Mouse (Mus musculus) hindbrain, embryonic 12.5 days (tissue): ENCODE measurements at regions not wholly inside any gene's neighbourhood (a gene's known extent, or its start where the extent isn't known, plus 50 kb on each side); places are given as distances from the start of the nearest gene placed in this dataset.
A peak's percentile ranks its signal among the peaks of the same experiment; 100 is the strongest.
"Not testable (repeated sequence)": the region's sequence is repeated elsewhere in the genome, so short reads cannot be mapped to it uniquely, and the experiment has no call there.

ENCODE experiments used
- ATAC-seq: fragments of 200-750 bp; cut with Nextera tagmentation; 2 replicates; pipeline ENCODE4 v1.8.0; 2017; ENCODE audit warnings: moderate TSS enrichment; ENCODE audit not compliant: low FRiP score
- H3K27ac ChIP-seq: fragments of 300-500 bp; sonication (generic); 2 replicates; pipeline ENCODE4 v1.5.1; 2016; ENCODE audit warnings: mild to moderate bottlenecking
- H3K27me3 ChIP-seq: fragments of 300-500 bp; sonication (generic); 2 replicates; pipeline ENCODE4 v1.6.1; 2016; ENCODE audit warnings: mild to moderate bottlenecking
- H3K36me3 ChIP-seq: fragments of 300-500 bp; sonication (generic); 2 replicates; pipeline ENCODE4 v1.6.1; 2016; ENCODE audit warnings: mild to moderate bottlenecking
- H3K4me1 ChIP-seq: fragments of 300-500 bp; sonication (generic); 2 replicates; pipeline ENCODE4 v1.6.1; 2016
- H3K4me2 ChIP-seq: fragments of 300-500 bp; sonication (generic); replicated peaks from 2 replicates; pipeline ENCODE4 v1.6.1; 2016; ENCODE audit warnings: mild to moderate bottlenecking
- H3K4me3 ChIP-seq: fragments of 300-500 bp; sonication (generic); 2 replicates; pipeline ENCODE4 v1.5.1; 2016; ENCODE audit warnings: mild to moderate bottlenecking
- H3K9ac ChIP-seq: fragments of 300-500 bp; sonication (generic); 2 replicates; pipeline ENCODE4 v1.6.1; 2016; ENCODE audit warnings: mild to moderate bottlenecking, moderate library complexity
- H3K9me3 ChIP-seq: fragments of 300-500 bp; sonication (generic); replicated peaks from 2 replicates; pipeline ENCODE4 v1.6.1; 2016; ENCODE audit warnings: mild to moderate bottlenecking
- WGBS: fragments of 180-500 bp; shearing (Covaris S2); methylation state at CpG from one replicate; pipeline ENCODE4 v1.1.7; 2016; 5-methylcytosine and 5-hydroxymethylcytosine counted together

- H3K27me3 ChIP-seq = no peaks in the 10 kb centered on the region
- no peak overlapping the region for H3K9ac ChIP-seq
- H3K4me2 ChIP-seq = no peak overlapping the region
- H3K27ac ChIP-seq = no peak overlapping the region
- no peaks in the 10 kb centered on the region for H3K9me3 ChIP-seq
- H3K4me3 ChIP-seq = no peak overlapping the region
- no peaks in the 10 kb centered on the region for H3K4me1 ChIP-seq
- no peak for ATAC-seq
- WGBS = 84% methylated on average over 1 of the region's 1 CpGs
- no peaks in the 10 kb centered on the region for H3K36me3 ChIP-seq
These were observed 353.8 kb upstream of the Impg1 start for GRCm38 (mm10) chr9:80819070-80819469.

DNA sequence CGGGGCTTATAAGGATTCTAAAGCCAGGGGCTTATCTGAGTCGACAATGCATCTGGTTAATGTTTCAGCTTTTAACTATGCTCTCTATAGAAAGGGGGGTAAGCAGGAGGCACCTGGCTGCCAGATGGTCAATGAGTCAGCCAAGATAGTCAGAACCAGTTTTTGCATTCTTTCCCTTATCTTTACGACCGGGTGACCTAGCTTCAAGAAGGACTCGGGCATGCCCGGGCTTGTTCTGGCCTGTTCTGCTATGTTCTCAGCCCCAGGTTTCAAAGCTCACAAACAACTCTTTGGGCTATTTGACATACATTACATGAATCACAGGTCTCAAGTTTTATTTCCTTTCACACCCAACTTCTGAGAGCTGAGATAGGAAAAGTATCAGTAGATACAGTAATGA is 348.6 kb upstream of the Impg1 start:
- not testable (repeated sequence) for H3K27me3 ChIP-seq, H3K4me3 ChIP-seq, H3K27ac ChIP-seq, H3K9ac ChIP-seq, H3K36me3 ChIP-seq, ATAC-seq, H3K9me3 ChIP-seq, H3K4me1 ChIP-seq, H3K4me2 ChIP-seq
- 89% methylated on average over 6 of the region's 6 CpGs for WGBS

GRCm38 (mm10) chr9:80791523-80791922 is 326.2 kb upstream of the Impg1 start:
- no peaks in the 10 kb centered on the region for H3K27me3 ChIP-seq
- no peak overlapping the region for H3K4me3 ChIP-seq
- peak; percentile 67 for ATAC-seq
- H3K9ac ChIP-seq = no peak overlapping the region
- H3K36me3 ChIP-seq = no peaks in the 10 kb centered on the region
- H3K27ac ChIP-seq = no peak overlapping the region
- WGBS = 66% methylated on average over 3 of the region's 3 CpGs
- no peaks in the 10 kb centered on the region for H3K9me3 ChIP-seq
- H3K4me2 ChIP-seq = no peak overlapping the region
- H3K4me1 ChIP-seq = no peaks in the 10 kb centered on the region

DNA sequence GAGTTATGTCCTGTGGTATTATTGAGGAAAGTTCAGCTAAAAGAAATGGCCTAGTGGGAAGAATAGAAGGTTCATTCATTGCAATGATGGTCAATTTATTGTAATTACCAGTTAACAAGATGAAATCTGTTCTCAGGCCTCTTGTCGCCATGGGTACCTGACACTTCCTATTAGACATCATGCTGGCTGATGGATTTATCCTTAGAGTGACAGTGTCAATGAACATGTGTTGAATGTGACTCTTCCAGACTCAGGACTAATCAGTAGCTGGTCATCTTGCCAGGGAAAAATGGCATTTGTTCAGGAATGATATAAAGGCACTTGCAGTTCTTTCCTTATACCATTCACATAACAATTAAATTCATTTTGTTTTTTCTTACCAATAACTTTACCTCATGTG is 309.3 kb upstream of the Impg1 start:
- H3K27ac ChIP-seq = no peak overlapping the region
- H3K4me1 ChIP-seq = no peaks in the 10 kb centered on the region
- H3K4me2 ChIP-seq = no peak overlapping the region
- no peak for ATAC-seq
- no peaks in the 10 kb centered on the region for H3K9me3 ChIP-seq
- no peaks in the 10 kb centered on the region for H3K27me3 ChIP-seq
- 68% methylated on average over 1 of the region's 1 CpGs for WGBS
- H3K4me3 ChIP-seq = no peak overlapping the region
- no peaks in the 10 kb centered on the region for H3K36me3 ChIP-seq
- H3K9ac ChIP-seq = no peak overlapping the region

GRCm38 (mm10) chr9:80735806-80736205 is 270.5 kb upstream of the Impg1 start:
- not testable (repeated sequence) for ATAC-seq, H3K9ac ChIP-seq, H3K4me3 ChIP-seq, H3K27ac ChIP-seq, H3K27me3 ChIP-seq, H3K36me3 ChIP-seq, H3K4me1 ChIP-seq, H3K4me2 ChIP-seq, H3K9me3 ChIP-seq
- WGBS = 95% methylated on average over 9 of the region's 9 CpGs

DNA sequence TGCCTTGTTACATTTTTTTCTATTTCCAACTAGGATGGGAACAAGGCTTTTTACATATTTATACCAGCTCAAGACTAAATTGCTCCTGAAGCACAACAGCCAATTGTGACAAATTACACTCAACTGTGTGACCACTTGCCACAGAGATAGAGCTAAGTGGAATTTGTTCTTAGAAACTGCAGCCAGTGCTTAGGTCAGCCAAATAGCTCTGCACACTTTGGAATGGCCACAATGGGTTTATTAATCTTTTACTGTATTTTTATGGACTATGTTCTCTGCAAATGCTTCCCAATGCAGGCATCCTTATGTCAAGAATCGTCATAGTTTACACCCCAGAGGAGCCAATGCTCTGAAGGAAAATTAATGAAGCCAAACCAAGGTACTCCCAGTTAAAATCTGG is 267.7 kb upstream of the Impg1 start:
- no peak overlapping the region for H3K9ac ChIP-seq
- no peak for ATAC-seq
- H3K9me3 ChIP-seq = no peaks in the 10 kb centered on the region
- no peak overlapping the region for H3K4me2 ChIP-seq
- H3K27ac ChIP-seq = no peak overlapping the region
- H3K4me3 ChIP-seq = no peak overlapping the region
- WGBS = 75% methylated on average over 1 of the region's 1 CpGs
- no peaks in the 10 kb centered on the region for H3K27me3 ChIP-seq
- no peaks in the 10 kb centered on the region for H3K36me3 ChIP-seq
- H3K4me1 ChIP-seq = no peaks in the 10 kb centered on the region

GRCm38 (mm10) chr9:80723638-80724037 is 258.4 kb upstream of the Impg1 start:
- Histone ChIP-seq H3K36me3 (no peaks in the 10 kb centered on the region), H3K9me3 (no peaks in the 10 kb centered on the region)

DNA sequence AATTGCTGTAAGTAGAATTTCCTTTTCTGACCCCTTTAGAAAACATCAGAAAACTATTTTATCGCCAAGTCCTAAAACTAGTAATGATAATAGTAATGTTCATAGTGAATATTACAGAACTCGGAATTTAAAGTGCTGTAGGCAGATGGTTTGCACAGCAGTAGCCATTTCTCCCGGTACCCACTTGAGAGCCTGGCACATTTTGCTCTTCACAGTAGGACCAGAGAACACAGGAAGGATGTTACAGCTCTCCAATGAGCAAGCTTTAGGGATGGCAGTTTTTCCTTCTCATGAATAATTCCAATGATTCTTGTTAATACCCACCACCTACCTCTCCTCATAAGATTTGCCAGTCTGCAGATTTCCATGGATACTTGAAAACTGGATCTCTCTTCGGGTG is 253.2 kb upstream of the Impg1 start:
- Histone ChIP-seq H3K4me1 (no peaks in the 10 kb centered on the region), H3K4me3 (no peak overlapping the region), H3K27me3 (no peaks in the 10 kb centered on the region), H3K9me3 (no peaks in the 10 kb centered on the region), H3K4me2 (no peak overlapping the region), H3K36me3 (no peaks in the 10 kb centered on the region), H3K9ac (no peak overlapping the region), H3K27ac (no peak overlapping the region)
- no peak for ATAC-seq
- WGBS = 87% methylated on average over 4 of the region's 4 CpGs

More at GRCm38 (mm10) chr9:80723638-80724037, 258.4 kb upstream of the Impg1 start:
- Histone ChIP-seq H3K27me3 (no peaks in the 10 kb centered on the region), H3K9ac (no peak overlapping the region), H3K4me3 (no peak overlapping the region), H3K4me1 (no peaks in the 10 kb centered on the region), H3K4me2 (no peak overlapping the region), H3K27ac (no peak overlapping the region)
- ATAC-seq = no peak

DNA sequence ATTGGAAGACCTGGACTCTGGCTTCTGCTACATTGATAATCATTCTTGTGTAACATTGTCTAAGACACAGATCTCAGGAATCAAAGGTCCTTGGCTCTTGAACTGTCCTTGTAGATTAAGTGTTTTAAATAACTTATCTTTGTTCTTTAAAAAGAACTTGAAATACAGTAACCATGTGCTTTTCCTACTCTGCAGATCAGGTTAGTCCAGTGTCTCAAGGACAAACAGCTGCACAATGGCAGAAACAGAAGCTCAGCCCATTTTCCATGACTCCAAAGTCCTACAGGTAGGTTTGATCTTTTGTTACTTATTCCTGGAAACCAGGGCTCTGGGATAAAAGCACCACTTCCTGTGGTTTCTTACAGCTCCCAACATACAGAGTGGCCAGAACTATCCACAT is 244.5 kb upstream of the Impg1 start:
- no peak overlapping the region for H3K4me3 ChIP-seq
- no peak for ATAC-seq
- no peaks in the 10 kb centered on the region for H3K9me3 ChIP-seq
- H3K36me3 ChIP-seq = no peaks in the 10 kb centered on the region
- no peaks in the 10 kb centered on the region for H3K4me1 ChIP-seq
- no peak overlapping the region for H3K9ac ChIP-seq
- H3K27ac ChIP-seq = no peak overlapping the region
- no peaks in the 10 kb centered on the region for H3K27me3 ChIP-seq
- H3K4me2 ChIP-seq = no peak overlapping the region

GRCm38 (mm10) chr9:80705264-80705663 is 240.0 kb upstream of the Impg1 start:
- WGBS = 86% methylated on average over 2 of the region's 2 CpGs

DNA sequence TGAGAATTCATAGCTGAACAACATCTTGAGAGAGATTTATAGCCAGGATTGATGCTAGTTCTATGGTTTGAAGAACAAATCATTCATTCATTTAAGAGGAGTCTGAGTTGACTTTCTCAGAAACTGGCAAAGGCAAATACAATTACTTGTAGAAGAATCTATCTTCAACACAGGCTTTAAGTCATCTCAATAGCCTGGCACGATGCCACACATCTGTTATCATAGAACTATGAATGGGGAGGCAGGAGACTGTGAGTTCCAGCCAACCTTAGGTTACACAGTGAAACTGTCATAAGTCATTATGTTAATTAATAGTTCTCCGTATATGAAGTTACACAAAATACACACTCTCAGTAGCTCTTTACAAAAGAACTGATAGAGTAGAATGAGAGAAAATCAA is 231.9 kb upstream of the Impg1 start:
- no peak for ATAC-seq
- H3K4me2 ChIP-seq = no peak overlapping the region
- 86% methylated on average over 2 of the region's 2 CpGs for WGBS
- H3K27ac ChIP-seq = no peak overlapping the region
- no peaks in the 10 kb centered on the region for H3K9me3 ChIP-seq
- no peaks in the 10 kb centered on the region for H3K4me1 ChIP-seq
- H3K4me3 ChIP-seq = no peak overlapping the region
- H3K36me3 ChIP-seq = no peaks in the 10 kb centered on the region
- no peaks in the 10 kb centered on the region for H3K27me3 ChIP-seq
- H3K9ac ChIP-seq = no peak overlapping the region

More at GRCm38 (mm10) chr9:80705264-80705663, 240.0 kb upstream of the Impg1 start:
- no peaks in the 10 kb centered on the region for H3K9me3 ChIP-seq
- no peak overlapping the region for H3K4me2 ChIP-seq
- H3K27me3 ChIP-seq = no peaks in the 10 kb centered on the region
- H3K4me3 ChIP-seq = no peak overlapping the region
- no peak overlapping the region for H3K27ac ChIP-seq
- H3K4me1 ChIP-seq = no peaks in the 10 kb centered on the region
- ATAC-seq = no peak
- no peaks in the 10 kb centered on the region for H3K36me3 ChIP-seq
- H3K9ac ChIP-seq = no peak overlapping the region

DNA sequence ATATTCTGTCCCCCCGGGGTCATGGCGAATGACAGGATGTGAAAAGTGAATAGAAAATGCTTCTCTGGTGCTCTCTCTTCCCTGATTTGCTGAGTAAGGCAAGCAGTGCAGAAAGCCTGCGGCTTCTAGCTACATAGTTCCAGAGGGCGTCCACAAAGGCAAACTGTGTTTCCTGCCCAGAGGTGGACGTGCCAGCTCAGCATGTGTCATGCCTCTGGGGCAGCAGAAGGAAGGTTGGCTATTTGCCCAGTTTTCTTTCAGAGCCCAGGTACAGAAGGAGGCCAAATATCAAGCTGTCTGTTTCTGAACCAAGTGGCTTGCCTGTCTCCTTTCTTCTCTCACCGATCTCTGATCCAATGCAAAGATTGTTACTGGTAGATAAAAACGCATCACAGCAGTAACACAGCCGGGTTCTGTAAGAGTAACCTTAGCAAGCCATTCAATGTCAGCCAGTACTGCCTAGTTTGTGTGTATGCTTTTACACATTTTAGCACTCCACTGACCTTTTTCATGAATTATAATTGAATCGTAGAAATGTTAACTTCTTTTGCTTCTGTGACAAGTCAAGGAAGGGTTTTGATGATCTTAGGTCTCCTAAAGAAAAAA is 223.3 kb upstream of the Impg1 start:
- Histone ChIP-seq H3K36me3 (no peaks in the 10 kb centered on the region), H3K4me2 (0 out of 2 replicates have a peak overlapping the region, but pooled peaks have one; percentile 13), H3K27ac (peak overlapping the region; percentile 23; the same call in 1 of the 2 replicates), H3K9ac (no peak overlapping the region), H3K4me1 (peaks cover 3% of the 10 kb centered on the region; the same call in 1 of the 2 replicates), H3K9me3 (no peaks in the 10 kb centered on the region), H3K27me3 (no peaks in the 10 kb centered on the region), H3K4me3 (no peak overlapping the region)
- ATAC-seq = 0 out of 2 replicates have a peak, but pooled peaks have one; percentile 56
- 64% methylated on average over 9 of the region's 9 CpGs for WGBS

- no peaks in the 10 kb centered on the region for H3K4me1 ChIP-seq
- no peak for ATAC-seq
These were observed 217.9 kb upstream of the Impg1 start for GRCm38 (mm10) chr9:80683030-80683692.

More at GRCm38 (mm10) chr9:80683030-80683692, 217.9 kb upstream of the Impg1 start:
- Histone ChIP-seq H3K9me3 (no peaks in the 10 kb centered on the region), H3K36me3 (no peaks in the 10 kb centered on the region), H3K9ac (no peak overlapping the region), H3K4me3 (no peak overlapping the region), H3K27ac (no peak overlapping the region), H3K4me2 (no peak overlapping the region), H3K27me3 (no peaks in the 10 kb centered on the region)
- 61% methylated on average over 5 of the region's 5 CpGs for WGBS
